8 mouse cellular contexts compared by ENCODE assay signal in the genomic region with DNA sequence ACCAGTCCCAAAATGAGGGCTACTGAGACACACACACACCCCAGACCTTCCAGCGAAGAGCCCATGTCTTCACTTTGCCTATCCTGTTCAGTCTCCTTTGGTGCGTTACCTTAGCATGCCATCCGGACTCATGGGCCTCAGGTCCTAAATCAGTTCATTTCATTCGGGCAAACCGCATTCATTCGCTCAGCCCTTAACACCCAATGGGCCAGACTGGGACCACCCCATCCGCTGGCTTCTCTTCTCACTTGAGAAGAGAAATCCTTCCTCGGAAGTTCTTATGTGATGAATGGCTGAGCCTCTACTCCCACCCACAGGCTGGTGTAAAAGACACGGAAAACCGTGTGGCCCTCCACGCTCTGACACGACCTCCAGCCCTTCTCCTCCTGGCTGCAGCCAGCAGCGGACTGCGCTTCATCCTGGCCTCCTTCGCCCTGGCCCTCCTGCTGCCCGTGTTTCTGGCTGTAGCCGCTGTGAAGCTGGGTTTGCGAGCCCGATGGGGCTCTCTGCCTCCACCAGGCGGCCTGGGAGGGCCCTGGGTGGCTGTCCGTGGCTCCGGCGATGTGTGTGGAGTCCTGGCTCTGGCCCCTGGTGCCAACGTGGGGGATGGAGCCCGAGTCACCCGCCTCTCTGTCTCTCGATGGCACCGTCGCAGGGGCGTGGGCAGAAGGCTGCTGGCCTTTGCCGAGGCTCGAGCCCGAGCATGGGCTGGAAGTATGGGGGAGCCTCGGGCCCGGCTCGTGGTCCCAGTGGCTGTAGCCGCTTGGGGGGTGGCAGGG. TPM values are rescaled to one million over a fixed set of nuclear protein-coding genes. Genes with fewer than 3 reads are reported as not detected.
DNase-seq lines count a peak whose midpoint lies in the region; ATAC-seq and TF ChIP-seq lines count a peak whose summit lies in the region.

No protein-coding gene starts in this region.

- peak overlapping the region; percentile 79 for H3K4me2 ChIP-seq in embryonic facial prominence, embryonic 12.5 days (replicated peaks)
- peak overlapping the region; percentile 87 for H3K4me2 ChIP-seq in heart, embryonic 12.5 days
- peak overlapping the region; percentile 78 for H3K4me2 ChIP-seq in kidney, embryonic 16.5 days (replicated peaks; ENCODE audit: low read depth, low read length)
- peak overlapping the region; percentile 53 for H3K4me2 ChIP-seq in lung, embryonic 14.5 days

- peak overlapping the region; percentile 92 for H3K27ac ChIP-seq in embryonic facial prominence, embryonic 12.5 days
- peak overlapping the region; percentile 52 for H3K27ac ChIP-seq in heart, embryonic 12.5 days (ENCODE audit: poor library complexity, severe bottlenecking)
- peak overlapping the region; percentile 81 for H3K27ac ChIP-seq in kidney, embryonic 16.5 days (ENCODE audit: low read length)
- peak overlapping the region; percentile 95 for H3K27ac ChIP-seq in lung, embryonic 14.5 days (ENCODE audit: low read depth)
- H3K27ac ChIP-seq in olfactory bulb, adult 2 months (ENCODE audit: insufficient read depth, low read depth, low read length): peak overlapping the region; percentile 99

- H3K9ac ChIP-seq in embryonic facial prominence, embryonic 12.5 days: peak overlapping the region; percentile 46
- peak overlapping the region; percentile 63 for H3K9ac ChIP-seq in heart, embryonic 12.5 days
- H3K9ac ChIP-seq in kidney, embryonic 16.5 days (replicated peaks; ENCODE audit: low read length): peak overlapping the region; percentile 70
- peak overlapping the region; percentile 41 for H3K9ac ChIP-seq in lung, embryonic 14.5 days

- WGBS in embryonic facial prominence, embryonic 12.5 days: 5% methylated on average over 37 of the region's 37 CpGs
- 5% methylated on average over 37 of the region's 37 CpGs for WGBS in heart, embryonic 12.5 days
- WGBS in kidney, embryonic 16.5 days: 3% methylated on average over 37 of the region's 37 CpGs
- 6% methylated on average over 37 of the region's 37 CpGs for WGBS in lung, embryonic 14.5 days
- WGBS in olfactory bulb, adult 2 months: 2% methylated on average over 37 of the region's 37 CpGs

- H3K4me3 ChIP-seq in embryonic facial prominence, embryonic 12.5 days: peak overlapping the region; percentile 33
- H3K4me3 ChIP-seq in heart, embryonic 12.5 days: peak overlapping the region; percentile 38
- peak overlapping the region; percentile 43 for H3K4me3 ChIP-seq in kidney, embryonic 16.5 days (ENCODE audit: low read length)
- peak overlapping the region; percentile 8 for H3K4me3 ChIP-seq in lung, embryonic 14.5 days (ENCODE audit: low read depth, low read length)
- H3K4me3 ChIP-seq in olfactory bulb, adult 2 months (ENCODE audit: insufficient read depth, low read depth, low read length): peak overlapping the region; percentile 45

- ATAC-seq in embryonic facial prominence, embryonic 12.5 days (ENCODE audit: insufficient number of reproducible peaks, insufficient read depth, low FRiP score, low TSS enrichment): no peak
- ATAC-seq in heart, embryonic 12.5 days (ENCODE audit: insufficient number of reproducible peaks, low FRiP score): no peak
- ATAC-seq in kidney, embryonic 16.5 days (ENCODE audit: low FRiP score, low TSS enrichment): peak; percentile 1; the same call in 1 of the 2 replicates
- ATAC-seq in lung, embryonic 14.5 days (ENCODE audit: insufficient read depth): no peak

- TF ChIP-seq POLR2A in olfactory bulb, adult 2 months (IDR thresholded peaks at IDR 0.05; ENCODE audit: insufficient read depth, low read depth, low read length): no peak

- no peaks in the 10 kb centered on the region for H3K27me3 ChIP-seq in embryonic facial prominence, embryonic 12.5 days
- H3K27me3 ChIP-seq in heart, embryonic 12.5 days (replicated peaks): peaks cover 5% of the 10 kb centered on the region; the same call in 1 of the 2 replicates
- H3K27me3 ChIP-seq in kidney, embryonic 16.5 days (ENCODE audit: insufficient read depth, low read length): no peaks in the 10 kb centered on the region
- no peaks in the 10 kb centered on the region for H3K27me3 ChIP-seq in lung, embryonic 14.5 days (ENCODE audit: insufficient read depth, low read length)

- peak; percentile 66 for TF ChIP-seq CTCF in lung, embryonic 14.5 days (IDR thresholded peaks at IDR 0.05; ENCODE audit: low read depth)
- no peak for TF ChIP-seq CTCF in olfactory bulb, adult 2 months (IDR thresholded peaks at IDR 0.05; ENCODE audit: insufficient read depth, low read depth, low read length)

- H3K4me1 ChIP-seq in embryonic facial prominence, embryonic 12.5 days: peaks cover 66% of the 10 kb centered on the region
- peaks cover 63% of the 10 kb centered on the region for H3K4me1 ChIP-seq in heart, embryonic 12.5 days (replicated peaks)
- H3K4me1 ChIP-seq in kidney, embryonic 16.5 days (ENCODE audit: insufficient read depth, low read length): peaks cover 54% of the 10 kb centered on the region
- H3K4me1 ChIP-seq in lung, embryonic 14.5 days (ENCODE audit: insufficient read depth): peaks cover 32% of the 10 kb centered on the region
- peaks cover 66% of the 10 kb centered on the region for H3K4me1 ChIP-seq in olfactory bulb, adult 2 months (ENCODE audit: control insufficient read depth, insufficient read depth, low read length)

- peak; percentile 39 for DNase-seq in CD4-positive, CD25-positive, alpha-beta regulatory T cell, adult 2 months (ENCODE audit: low read depth, low spot score)
- DNase-seq in adipocyte (ENCODE audit: low spot score): peak; percentile 25
- DNase-seq in lung, embryonic 14.5 days: peak; percentile 73
- DNase-seq in thymus, postnatal 10 days (ENCODE audit: low spot score in 2 of 2): no peak

- H3K9me3 ChIP-seq in embryonic facial prominence, embryonic 12.5 days: no peaks in the 10 kb centered on the region
- H3K9me3 ChIP-seq in heart, embryonic 12.5 days (replicated peaks): no peaks in the 10 kb centered on the region
- H3K9me3 ChIP-seq in kidney, embryonic 16.5 days (ENCODE audit: low read length): no peaks in the 10 kb centered on the region
- H3K9me3 ChIP-seq in lung, embryonic 14.5 days (ENCODE audit: low read depth, low read length): no peaks in the 10 kb centered on the region

- H3K36me3 ChIP-seq in embryonic facial prominence, embryonic 12.5 days: peaks cover 28% of the 10 kb centered on the region
- H3K36me3 ChIP-seq in heart, embryonic 12.5 days: peaks cover 21% of the 10 kb centered on the region
- peaks cover 22% of the 10 kb centered on the region for H3K36me3 ChIP-seq in kidney, embryonic 16.5 days (ENCODE audit: insufficient read depth, low read length)
- H3K36me3 ChIP-seq in lung, embryonic 14.5 days (ENCODE audit: insufficient read depth): peaks cover 27% of the 10 kb centered on the region

RNA-seq across cellular contexts. Expression of gene Ssc5d, which starts 1.8 kb away (rescaled TPM):
- polyA plus RNA-seq in embryonic facial prominence, embryonic 12.5 days (2016; fragmentation: Nextera tagmentation; extraction: Ambion mirVana): 1.5 and 1.6 TPM in 2 replicates
- polyA plus RNA-seq in heart, embryonic 12.5 days (2016; fragmentation: Nextera tagmentation; extraction: Ambion mirVana): 1.5 and 1.7 TPM in 2 replicates
- polyA plus RNA-seq in kidney, embryonic 16.5 days (2015; fragmentation: Nextera tagmentation; extraction: Ambion mirVana): 2.3 and 2.8 TPM in 2 replicates
- polyA plus RNA-seq in lung, embryonic 14.5 days (2014; fragmentation: Nextera tagmentation; extraction: Ambion mirVana): 2.1 and 2.2 TPM in 2 replicates
- polyA plus RNA-seq in olfactory bulb, adult 2 months (2012; ENCODE audit: insufficient read depth, insufficient read length, low replicate concordance, missing spikeins): not detected in 2 replicates

RNA-seq across cellular contexts. Expression of gene Nat14, which starts 1.9 kb away (rescaled TPM):
- 5.4 and 7.7 TPM in 2 replicates for polyA plus RNA-seq in embryonic facial prominence, embryonic 12.5 days (2016; fragmentation: Nextera tagmentation; extraction: Ambion mirVana)
- polyA plus RNA-seq in heart, embryonic 12.5 days (2016; fragmentation: Nextera tagmentation; extraction: Ambion mirVana): 4.6 and 5.5 TPM in 2 replicates
- 5.8 and 6.2 TPM in 2 replicates for polyA plus RNA-seq in kidney, embryonic 16.5 days (2015; fragmentation: Nextera tagmentation; extraction: Ambion mirVana)
- polyA plus RNA-seq in lung, embryonic 14.5 days (2014; fragmentation: Nextera tagmentation; extraction: Ambion mirVana): 1.4 and 2.3 TPM in 2 replicates
- not detected in 2 replicates for polyA plus RNA-seq in olfactory bulb, adult 2 months (2012; ENCODE audit: insufficient read depth, insufficient read length, low replicate concordance, missing spikeins)

RNA-seq across cellular contexts. Expression of gene Zfp628, which starts 8.8 kb away (rescaled TPM):
- 4.0 and 4.3 TPM in 2 replicates for polyA plus RNA-seq in embryonic facial prominence, embryonic 12.5 days (2016; fragmentation: Nextera tagmentation; extraction: Ambion mirVana)
- polyA plus RNA-seq in heart, embryonic 12.5 days (2016; fragmentation: Nextera tagmentation; extraction: Ambion mirVana): 2.6 and 2.9 TPM in 2 replicates
- polyA plus RNA-seq in kidney, embryonic 16.5 days (2015; fragmentation: Nextera tagmentation; extraction: Ambion mirVana): 3.6 and 4.2 TPM in 2 replicates
- polyA plus RNA-seq in lung, embryonic 14.5 days (2014; fragmentation: Nextera tagmentation; extraction: Ambion mirVana): 4.2 and 4.3 TPM in 2 replicates
- polyA plus RNA-seq in olfactory bulb, adult 2 months (2012; ENCODE audit: insufficient read depth, insufficient read length, low replicate concordance, missing spikeins): not detected in 2 replicates

RNA-seq across cellular contexts. Expression of gene Gm36210, which starts 17.5 kb away (rescaled TPM):
- polyA plus RNA-seq in embryonic facial prominence, embryonic 12.5 days (2016; fragmentation: Nextera tagmentation; extraction: Ambion mirVana): not detected in 2 replicates
- polyA plus RNA-seq in heart, embryonic 12.5 days (2016; fragmentation: Nextera tagmentation; extraction: Ambion mirVana): 0.27 and 0.30 TPM in 2 replicates
- not detected in 2 replicates for polyA plus RNA-seq in kidney, embryonic 16.5 days (2015; fragmentation: Nextera tagmentation; extraction: Ambion mirVana)
- not detected in 2 replicates for polyA plus RNA-seq in lung, embryonic 14.5 days (2014; fragmentation: Nextera tagmentation; extraction: Ambion mirVana)
- not detected in 2 replicates for polyA plus RNA-seq in olfactory bulb, adult 2 months (2012; ENCODE audit: insufficient read depth, insufficient read length, low replicate concordance, missing spikeins)

RNA-seq across cellular contexts. Expression of gene Sbk2, which starts 40.4 kb away (rescaled TPM):
- 0.20 and 0.32 TPM in 2 replicates for polyA plus RNA-seq in embryonic facial prominence, embryonic 12.5 days (2016; fragmentation: Nextera tagmentation; extraction: Ambion mirVana)
- 2.1 and 2.6 TPM in 2 replicates for polyA plus RNA-seq in heart, embryonic 12.5 days (2016; fragmentation: Nextera tagmentation; extraction: Ambion mirVana)
- polyA plus RNA-seq in kidney, embryonic 16.5 days (2015; fragmentation: Nextera tagmentation; extraction: Ambion mirVana): 0.26 and 0.41 TPM in 2 replicates
- 0.13 and 0.46 TPM in 2 replicates for polyA plus RNA-seq in lung, embryonic 14.5 days (2014; fragmentation: Nextera tagmentation; extraction: Ambion mirVana)
- not detected in 2 replicates for polyA plus RNA-seq in olfactory bulb, adult 2 months (2012; ENCODE audit: insufficient read depth, insufficient read length, low replicate concordance, missing spikeins)

Comparison
In these comparisons a context has a peak if more than half of its experiments do, and no peak if none do; other contexts are left out.
1. DNase-seq: peak in CD4-positive, CD25-positive, alpha-beta regulatory T cell, adult 2 months (single experiment), adipocyte (single experiment) and lung, embryonic 14.5 days (single experiment); none in thymus, postnatal 10 days (0 of 2).
2. Peak in every context shown above with its lines, with median percentiles within 50 percentile points of each other: H3K27ac ChIP-seq, H3K4me2 ChIP-seq, H3K4me3 ChIP-seq and H3K9ac ChIP-seq.